Mouse (Mus musculus): ENCODE measurements around the gene Elf2. TPM values are rescaled to one million over a fixed set of nuclear protein-coding genes. Genes with fewer than 3 reads are reported as not detected.

The Elf2 gene
- total and polyA plus RNA-seq, 3 experiments: 25.6 to 56.9 (median 55.7) TPM

DNA sequence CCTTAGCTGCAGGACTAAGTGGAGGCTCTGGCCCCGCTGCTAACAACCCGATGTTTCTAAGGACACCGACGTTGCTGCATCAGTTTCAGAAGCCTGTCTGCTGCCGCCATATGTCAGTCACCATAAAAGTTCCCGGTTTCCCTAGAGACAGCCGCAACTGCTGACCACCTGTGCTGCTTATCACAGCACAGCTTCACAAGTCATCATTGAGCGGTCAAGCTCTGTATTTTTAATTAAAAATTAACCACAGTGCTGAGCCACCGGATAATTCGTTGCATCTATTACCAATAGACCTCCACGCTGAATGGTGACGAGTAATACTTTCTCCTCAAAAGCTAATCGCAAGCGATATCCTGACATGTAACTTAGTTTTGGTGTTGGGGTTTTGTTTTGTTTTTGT is 135.6 kb downstream of the Elf2 start:
- H3K4me3 ChIP-seq: no peak overlapping the region
- no peak overlapping the region for H3K27ac ChIP-seq
- TF ChIP-seq POLR2A (IDR thresholded peaks at IDR 0.05; ENCODE audit: insufficient read depth, low read depth, low read length): no peak
- no peak for TF ChIP-seq CTCF (IDR thresholded peaks at IDR 0.05)
- TF ChIP-seq EP300 (IDR thresholded peaks at IDR 0.05; ENCODE audit: insufficient read depth, low read depth, low read length): no peak
- no peak for DNase-seq
- H3K79me2 ChIP-seq (replicated peaks; ENCODE audit: control insufficient read depth, insufficient read depth, low read length): no peaks in the 10 kb centered on the region
- intact Hi-C loops (cut with DNase I): no loop called here
- WGBS: 98% methylated on average over 14 of the region's 14 CpGs
- no peaks in the 10 kb centered on the region for H3K36me3 ChIP-seq (ENCODE audit: control insufficient read depth, insufficient read depth, low read length)
- no peak overlapping the region for H3K9ac ChIP-seq (ENCODE audit: low read depth, low read length)
- no peaks in the 10 kb centered on the region for H3K27me3 ChIP-seq (ENCODE audit: control insufficient read depth, insufficient read depth, low read length)
- H3K4me1 ChIP-seq (ENCODE audit: control insufficient read depth, insufficient read depth, low read length): peaks cover 2% of the 10 kb centered on the region

- H3K27me3 ChIP-seq (ENCODE audit: control insufficient read depth, insufficient read depth, low read length): no peaks in the 10 kb centered on the region
- intact Hi-C loops (cut with DNase I): no loop called here
- peaks cover 2% of the 10 kb centered on the region for H3K4me1 ChIP-seq (ENCODE audit: control insufficient read depth, insufficient read depth, low read length)
- no peaks in the 10 kb centered on the region for H3K79me2 ChIP-seq (replicated peaks; ENCODE audit: control insufficient read depth, insufficient read depth, low read length)
- H3K4me3 ChIP-seq: no peak overlapping the region
- H3K36me3 ChIP-seq (ENCODE audit: control insufficient read depth, insufficient read depth, low read length): no peaks in the 10 kb centered on the region
- WGBS: 87% methylated on average over 5 of the region's 5 CpGs
- no peak overlapping the region for H3K27ac ChIP-seq
- TF ChIP-seq CTCF (IDR thresholded peaks at IDR 0.05): peak; percentile 41
- no peak for TF ChIP-seq POLR2A (IDR thresholded peaks at IDR 0.05; ENCODE audit: insufficient read depth, low read depth, low read length)
- no peak for DNase-seq
- no peak overlapping the region for H3K9ac ChIP-seq (ENCODE audit: low read depth, low read length)
Measured at GRCm38 (mm10) chr3:51204441-51204840, 136.0 kb downstream of the Elf2 start.

GRCm38 (mm10) chr3:51203906-51204305 is 136.6 kb downstream of the Elf2 start:
- TF ChIP-seq CTCF (IDR thresholded peaks at IDR 0.05) (no peak), EP300 (IDR thresholded peaks at IDR 0.05; ENCODE audit: insufficient read depth, low read depth, low read length) (no peak), POLR2A (IDR thresholded peaks at IDR 0.05; ENCODE audit: insufficient read depth, low read depth, low read length) (no peak)
- intact Hi-C loops (cut with DNase I): no loop called here
- H3K79me2 ChIP-seq (replicated peaks; ENCODE audit: control insufficient read depth, insufficient read depth, low read length): no peaks in the 10 kb centered on the region
- no peaks in the 10 kb centered on the region for H3K27me3 ChIP-seq (ENCODE audit: control insufficient read depth, insufficient read depth, low read length)
- H3K4me1 ChIP-seq (ENCODE audit: control insufficient read depth, insufficient read depth, low read length): peaks cover 4% of the 10 kb centered on the region
- H3K36me3 ChIP-seq (ENCODE audit: control insufficient read depth, insufficient read depth, low read length): no peaks in the 10 kb centered on the region
- WGBS: 84% methylated on average over 6 of the region's 6 CpGs
- no peak overlapping the region for H3K4me3 ChIP-seq
- no peak for DNase-seq
- H3K27ac ChIP-seq: no peak overlapping the region
- H3K9ac ChIP-seq (ENCODE audit: low read depth, low read length): no peak overlapping the region

Small RNA genes lying within 50 kb of the gene (microRNA-seq; reads per million reads assigned to microRNA genes)
- gene Gm24282: 0 reads per million in 2 experiments

Other genes starting within 250 kb of the Elf2 start
- 10 to 100 TPM; 39.4 to 45.1 TPM for gene Noct, start 116.2 kb downstream of the Elf2 start, total RNA-seq (2021)
- 23.2 and 28.9 TPM in 2 replicates for gene Noct, start 116.2 kb downstream of the Elf2 start, polyA plus RNA-seq (2012; rRNA removed)
- gene Mgarp, start 56.1 kb upstream of the Elf2 start, total RNA-seq (2021): under 1 TPM in 1 of 2 experiments, not detected in 1; 0.70 TPM
- 0.12 and 0.41 TPM in 2 replicates for gene Mgarp, start 56.1 kb upstream of the Elf2 start, polyA plus RNA-seq (2012; rRNA removed)
- gene Ndufc1, start 68.3 kb upstream of the Elf2 start, total RNA-seq (2021): 1,000 to 10,000 TPM; 1,555 to 1,819 TPM
- 526 and 770 TPM in 2 replicates for gene Ndufc1, start 68.3 kb upstream of the Elf2 start, polyA plus RNA-seq (2012; rRNA removed)
- 10 to 100 TPM; 45.9 to 55.0 TPM for gene Naa15, start 74.5 kb upstream of the Elf2 start, total RNA-seq (2021)
- 4.9 and 10.8 TPM in 2 replicates for gene Naa15, start 74.5 kb upstream of the Elf2 start, polyA plus RNA-seq (2012; rRNA removed)
- 10 to 100 TPM in 1 of 2 experiments, 1 to 10 TPM in 1; 9.2 to 10.7 TPM for gene Rab33b, start 143.3 kb upstream of the Elf2 start, total RNA-seq (2021)
- 3.9 and 7.1 TPM in 2 replicates for gene Rab33b, start 143.3 kb upstream of the Elf2 start, polyA plus RNA-seq (2012; rRNA removed)
- gene Setd7, start 220.2 kb upstream of the Elf2 start, total RNA-seq (2021): 10 to 100 TPM; 51.0 to 68.2 TPM
- gene Setd7, start 220.2 kb upstream of the Elf2 start, polyA plus RNA-seq (2012; rRNA removed): 21.6 and 36.6 TPM in 2 replicates

Measured in heart, adult 2 months (tissue).